Mouse (Mus musculus) lung, embryonic 14.5 days (tissue): ENCODE measurements at regions not wholly inside any gene's neighbourhood (a gene's known extent, or its start where the extent isn't known, plus 50 kb on each side); places are given as distances from the start of the nearest gene placed in this dataset.

ENCODE experiments used
- ATAC-seq: fragments of 200-750 bp; cut with Nextera tagmentation; 2 replicates; pipeline ENCODE4 v1.8.0; 2017; ENCODE audit warnings: mild to moderate bottlenecking, moderate TSS enrichment, moderate library complexity; ENCODE audit not compliant: insufficient read depth
- DNase-seq: peaks from one replicate; pipeline ENCODE4 v3.0.0-alpha.2; 2015
- H3K27ac ChIP-seq: fragments of 300-500 bp; sonication (generic); 2 replicates; pipeline ENCODE4 v1.5.1; 2014; ENCODE audit warnings: low read depth, mild to moderate bottlenecking, moderate library complexity
- H3K27me3 ChIP-seq: fragments of 300-500 bp; sonication (generic); 2 replicates; pipeline ENCODE4 v1.6.1; 2014; ENCODE audit warnings: low read length, control low read depth; ENCODE audit not compliant: insufficient read depth
- H3K36me3 ChIP-seq: fragments of 300-500 bp; sonication (generic); 2 replicates; pipeline ENCODE4 v1.6.1; 2014; ENCODE audit warnings: control low read depth; ENCODE audit not compliant: insufficient read depth
- H3K4me1 ChIP-seq: fragments of 300-500 bp; sonication (generic); 2 replicates; pipeline ENCODE4 v1.6.1; 2014; ENCODE audit warnings: antibody characterized with exemption, control low read depth; ENCODE audit not compliant: insufficient read depth
- H3K4me2 ChIP-seq: fragments of 300-500 bp; sonication (generic); 2 replicates; pipeline ENCODE4 v1.6.1; 2014; ENCODE audit warnings: mild to moderate bottlenecking
- H3K4me3 ChIP-seq: fragments of 300-500 bp; sonication (generic); 2 replicates; pipeline ENCODE4 v1.5.1; 2014; ENCODE audit warnings: low read depth, low read length
- H3K9ac ChIP-seq: fragments of 300-500 bp; sonication (generic); 2 replicates; pipeline ENCODE4 v1.6.1; 2014
- H3K9me3 ChIP-seq: fragments of 300-500 bp; sonication (generic); 2 replicates; pipeline ENCODE4 v1.6.1; 2016; ENCODE audit warnings: low read depth, low read length, control low read depth
- CTCF ChIP-seq: IDR thresholded peaks from 2 replicates; pipeline ENCODE4 v1.5.1; 2016; ENCODE audit warnings: antibody characterized with exemption, low read depth
- WGBS: fragments of 180-500 bp; shearing (Covaris S2); extraction: QIAGEN DNeasy Blood & Tissue Kit; methylation state at CpG from one replicate; pipeline ENCODE4 v1.1.7; 2014; 5-methylcytosine and 5-hydroxymethylcytosine counted together

DNA sequence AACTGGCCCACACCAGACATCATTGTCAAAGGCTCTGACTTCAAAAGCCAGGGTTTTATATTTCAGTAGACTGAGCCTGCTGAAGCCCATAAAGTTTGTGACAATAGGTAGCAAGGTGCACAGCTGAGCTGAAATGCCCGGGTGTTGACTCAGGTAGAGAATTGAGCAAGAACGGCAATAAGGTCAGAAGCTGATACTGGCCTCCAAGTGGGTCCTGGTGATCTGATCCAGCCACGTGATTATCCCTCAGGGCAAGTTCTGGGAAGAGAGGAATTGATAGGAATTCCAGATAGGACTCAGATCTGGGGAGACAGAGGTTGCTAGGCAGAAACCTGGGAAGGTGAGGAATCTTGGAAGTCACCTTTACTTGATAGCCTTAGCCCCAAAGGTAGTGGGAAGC is 170.4 kb downstream of the Tfap2a start:
- H3K36me3 ChIP-seq, result no peaks in the 10 kb centered on the region
- no peak overlapping the region for H3K27ac ChIP-seq
- no peak overlapping the region for H3K4me2 ChIP-seq
- DNase-seq (no peak), ATAC-seq (no peak)
- H3K4me3 ChIP-seq, result no peak overlapping the region
- WGBS, result 64% methylated on average over 3 of the region's 3 CpGs
- TF ChIP-seq CTCF, result no peak
- H3K9me3 ChIP-seq, result no peaks in the 10 kb centered on the region
- H3K27me3 ChIP-seq, result no peaks in the 10 kb centered on the region
- H3K4me1 ChIP-seq, result no peaks in the 10 kb centered on the region
- H3K9ac ChIP-seq, result no peak overlapping the region

DNA sequence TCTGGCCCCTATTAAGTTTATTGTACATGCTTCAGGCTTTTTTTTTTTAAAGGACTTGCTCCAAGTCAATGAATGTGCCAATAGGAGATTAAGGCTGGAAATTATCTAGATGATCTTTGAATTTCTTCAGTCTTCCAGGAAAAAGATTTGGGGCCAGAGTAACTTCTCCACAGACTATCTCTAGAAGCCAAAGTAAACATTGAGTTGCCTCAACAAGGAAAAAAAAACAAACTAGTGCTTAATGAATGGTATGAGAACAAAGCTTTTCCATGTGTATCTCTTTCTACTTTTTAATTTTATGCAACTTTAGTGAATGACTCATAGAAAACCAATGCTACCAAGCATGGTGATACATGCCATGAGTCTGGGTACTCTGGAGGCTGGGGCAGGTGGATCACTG is 173.8 kb downstream of the Tfap2a start:
- Histone ChIP-seq H3K4me2 (no peak overlapping the region), H3K4me1 (no peaks in the 10 kb centered on the region), H3K27me3 (no peaks in the 10 kb centered on the region), H3K36me3 (no peaks in the 10 kb centered on the region), H3K4me3 (no peak overlapping the region), H3K27ac (no peak overlapping the region), H3K9ac (no peak overlapping the region), H3K9me3 (no peaks in the 10 kb centered on the region)
- TF ChIP-seq CTCF, result no peak
- ATAC-seq (no peak), DNase-seq (no peak)

DNA sequence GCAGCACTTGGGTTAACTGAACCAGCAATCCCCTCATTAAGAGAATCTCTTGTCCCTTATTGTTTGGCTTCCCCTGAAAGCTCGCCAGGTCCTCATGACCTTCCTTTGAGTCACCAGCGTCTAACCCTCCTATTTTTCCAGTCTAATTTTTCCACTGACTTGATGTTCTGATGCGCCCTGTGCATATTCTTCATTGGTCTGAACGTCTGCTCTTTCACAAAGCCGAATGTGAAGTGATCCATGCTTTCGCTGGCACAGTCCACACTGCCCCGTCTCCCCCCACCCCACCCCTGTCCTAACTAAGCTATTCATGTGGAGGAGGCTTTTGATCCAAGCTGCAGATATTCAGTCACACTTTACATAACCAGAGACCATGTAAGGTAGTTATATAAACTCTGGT is 183.8 kb downstream of the Tfap2a start:
- Histone ChIP-seq H3K27me3 (no peaks in the 10 kb centered on the region), H3K9me3 (no peaks in the 10 kb centered on the region), H3K36me3 (no peaks in the 10 kb centered on the region), H3K27ac (no peak overlapping the region), H3K4me1 (no peaks in the 10 kb centered on the region), H3K4me2 (no peak overlapping the region), H3K4me3 (no peak overlapping the region), H3K9ac (no peak overlapping the region)
- no peak for DNase-seq
- no peak for ATAC-seq
- WGBS, result 73% methylated on average over 7 of the region's 7 CpGs
- no peak for TF ChIP-seq CTCF

DNA sequence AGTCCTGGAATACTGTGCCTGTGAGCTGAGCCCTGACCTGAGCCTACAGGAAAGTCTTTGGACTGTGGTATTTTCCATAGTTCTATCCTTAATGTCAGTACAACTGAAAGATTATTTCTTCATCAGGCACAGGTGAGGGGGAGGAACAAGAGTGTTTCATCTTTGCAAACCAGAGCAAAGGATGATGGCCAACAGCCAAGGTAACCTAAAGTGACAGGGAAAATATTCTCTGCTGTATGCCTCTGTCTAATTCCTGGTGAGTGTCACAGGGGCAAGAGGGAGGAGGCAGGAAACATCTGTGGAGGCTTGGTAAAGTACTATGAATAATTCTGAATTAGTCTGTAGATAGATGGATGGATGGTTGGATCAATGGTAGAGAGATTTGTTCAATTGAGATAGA is 164.3 kb upstream of the Ofcc1 start:
- Histone ChIP-seq H3K4me3 (no peak overlapping the region), H3K27me3 (no peaks in the 10 kb centered on the region), H3K4me1 (no peaks in the 10 kb centered on the region), H3K36me3 (no peaks in the 10 kb centered on the region), H3K27ac (no peak overlapping the region), H3K4me2 (no peak overlapping the region), H3K9ac (no peak overlapping the region), H3K9me3 (no peaks in the 10 kb centered on the region)
- DNase-seq (no peak), ATAC-seq (no peak)
- TF ChIP-seq CTCF, result no peak

DNA sequence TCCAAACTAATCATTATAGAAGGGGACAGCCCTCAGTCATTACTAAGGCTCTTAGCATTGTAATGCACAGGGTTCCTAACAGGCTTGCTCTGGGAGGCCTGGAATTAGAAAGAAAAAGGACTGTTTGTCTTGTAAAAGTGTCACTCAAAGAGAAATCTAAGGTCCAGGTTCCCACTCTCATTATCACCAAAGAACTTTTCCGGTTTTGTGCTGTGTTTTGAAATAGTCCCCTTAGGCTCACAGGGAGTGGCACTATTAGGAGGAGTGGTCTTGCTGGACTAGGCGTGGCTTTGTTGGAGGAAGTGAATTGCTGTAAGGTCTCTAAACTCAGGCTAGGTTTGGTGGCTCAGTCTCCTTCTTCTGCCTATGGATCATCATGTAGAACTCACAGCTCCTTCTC is 161.9 kb upstream of the Ofcc1 start:
- no peak overlapping the region for H3K27ac ChIP-seq
- TF ChIP-seq CTCF, result no peak
- H3K4me1 ChIP-seq, result no peaks in the 10 kb centered on the region
- no peak overlapping the region for H3K9ac ChIP-seq
- no peak overlapping the region for H3K4me2 ChIP-seq
- DNase-seq, result no peak
- no peaks in the 10 kb centered on the region for H3K27me3 ChIP-seq
- no peak for ATAC-seq
- no peaks in the 10 kb centered on the region for H3K9me3 ChIP-seq
- WGBS, result 67% methylated on average over 2 of the region's 2 CpGs
- H3K36me3 ChIP-seq, result no peaks in the 10 kb centered on the region
- no peak overlapping the region for H3K4me3 ChIP-seq

DNA sequence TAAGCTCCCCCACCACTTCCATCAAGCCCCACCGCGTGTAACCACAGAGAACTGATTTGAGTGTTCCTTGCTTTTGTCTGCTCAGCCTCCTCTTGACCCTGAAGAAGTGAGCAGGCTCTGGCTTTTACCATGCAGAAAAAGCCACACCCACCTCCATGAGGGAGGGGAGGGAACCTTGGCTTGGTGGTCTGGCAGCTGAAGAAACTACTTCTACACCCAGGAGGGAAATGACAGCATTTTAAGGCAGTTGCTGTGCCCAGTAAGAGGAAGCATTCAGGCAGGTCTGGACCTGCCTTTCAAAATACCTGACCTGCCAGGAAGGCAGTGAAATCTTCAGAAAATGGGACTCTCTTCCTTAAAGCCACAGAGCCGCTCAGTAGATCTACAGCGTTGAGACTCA is 156.9 kb upstream of the Ofcc1 start:
- 61% methylated on average over 4 of the region's 4 CpGs for WGBS
- ATAC-seq, result no peak
- DNase-seq, result peak; percentile 5
- H3K9ac ChIP-seq, result no peak overlapping the region
- no peak for TF ChIP-seq CTCF
- H3K9me3 ChIP-seq, result no peaks in the 10 kb centered on the region
- H3K27me3 ChIP-seq, result no peaks in the 10 kb centered on the region
- H3K36me3 ChIP-seq, result no peaks in the 10 kb centered on the region
- no peak overlapping the region for H3K4me3 ChIP-seq
- no peaks in the 10 kb centered on the region for H3K4me1 ChIP-seq
- H3K4me2 ChIP-seq, result no peak overlapping the region
- no peak overlapping the region for H3K27ac ChIP-seq

DNA sequence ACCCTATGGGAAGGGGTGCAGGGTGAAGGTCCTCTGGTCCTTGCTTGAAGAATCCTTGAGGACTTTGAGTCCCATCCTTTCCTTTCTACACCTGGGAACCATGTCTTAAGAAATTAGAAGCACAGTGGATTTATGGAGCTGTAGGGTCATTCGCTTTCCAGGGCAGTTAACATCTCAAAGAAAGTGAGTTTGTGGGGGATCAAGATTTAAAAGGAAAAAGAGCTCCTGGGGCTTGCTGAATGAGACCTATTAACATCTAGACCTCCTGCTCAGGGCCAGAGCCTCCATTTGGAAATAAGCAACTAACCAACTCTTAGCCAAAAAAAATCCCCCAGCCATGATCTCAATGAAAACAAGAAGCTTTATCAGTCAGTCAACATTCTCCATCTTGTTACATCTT is 148.0 kb upstream of the Ofcc1 start:
- H3K4me1 ChIP-seq, result no peaks in the 10 kb centered on the region
- no peaks in the 10 kb centered on the region for H3K36me3 ChIP-seq
- H3K4me2 ChIP-seq, result no peak overlapping the region
- no peaks in the 10 kb centered on the region for H3K27me3 ChIP-seq
- H3K9me3 ChIP-seq, result no peaks in the 10 kb centered on the region
- ATAC-seq (no peak), DNase-seq (no peak)
- TF ChIP-seq CTCF, result no peak
- 79% methylated on average over 1 of the region's 1 CpGs for WGBS
- H3K9ac ChIP-seq, result no peak overlapping the region
- no peak overlapping the region for H3K4me3 ChIP-seq
- H3K27ac ChIP-seq, result no peak overlapping the region

DNA sequence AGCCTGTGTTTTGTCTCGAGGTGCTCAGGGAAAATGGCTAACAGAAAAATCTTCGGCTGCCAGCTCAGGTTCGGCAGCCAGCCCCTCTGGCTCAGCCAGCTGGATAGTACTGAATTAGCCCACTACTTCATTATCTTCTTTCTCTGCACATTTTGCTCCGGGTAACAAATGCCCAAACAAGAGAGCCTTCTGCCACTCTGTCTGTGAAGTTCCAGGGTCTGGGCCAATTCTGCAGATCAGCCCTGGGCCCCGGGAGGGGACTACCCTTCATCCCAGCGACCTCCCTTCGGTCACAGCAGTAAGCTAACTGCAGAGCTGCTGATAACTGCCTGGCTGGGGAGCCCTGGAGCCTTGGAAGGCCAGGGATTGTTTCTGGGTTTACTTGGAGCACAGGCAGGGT is 119.6 kb upstream of the Ofcc1 start:
- no peaks in the 10 kb centered on the region for H3K9me3 ChIP-seq
- no peak overlapping the region for H3K27ac ChIP-seq
- H3K4me3 ChIP-seq, result no peak overlapping the region
- DNase-seq, result no peak
- no peak overlapping the region for H3K9ac ChIP-seq
- no peaks in the 10 kb centered on the region for H3K27me3 ChIP-seq
- no peak overlapping the region for H3K4me2 ChIP-seq
- WGBS, result 38% methylated on average over 7 of the region's 7 CpGs
- no peaks in the 10 kb centered on the region for H3K4me1 ChIP-seq
- ATAC-seq, result no peak
- no peak for TF ChIP-seq CTCF
- H3K36me3 ChIP-seq, result no peaks in the 10 kb centered on the region
